10 mouse cellular contexts compared by ENCODE assay signal in the genomic region with DNA sequence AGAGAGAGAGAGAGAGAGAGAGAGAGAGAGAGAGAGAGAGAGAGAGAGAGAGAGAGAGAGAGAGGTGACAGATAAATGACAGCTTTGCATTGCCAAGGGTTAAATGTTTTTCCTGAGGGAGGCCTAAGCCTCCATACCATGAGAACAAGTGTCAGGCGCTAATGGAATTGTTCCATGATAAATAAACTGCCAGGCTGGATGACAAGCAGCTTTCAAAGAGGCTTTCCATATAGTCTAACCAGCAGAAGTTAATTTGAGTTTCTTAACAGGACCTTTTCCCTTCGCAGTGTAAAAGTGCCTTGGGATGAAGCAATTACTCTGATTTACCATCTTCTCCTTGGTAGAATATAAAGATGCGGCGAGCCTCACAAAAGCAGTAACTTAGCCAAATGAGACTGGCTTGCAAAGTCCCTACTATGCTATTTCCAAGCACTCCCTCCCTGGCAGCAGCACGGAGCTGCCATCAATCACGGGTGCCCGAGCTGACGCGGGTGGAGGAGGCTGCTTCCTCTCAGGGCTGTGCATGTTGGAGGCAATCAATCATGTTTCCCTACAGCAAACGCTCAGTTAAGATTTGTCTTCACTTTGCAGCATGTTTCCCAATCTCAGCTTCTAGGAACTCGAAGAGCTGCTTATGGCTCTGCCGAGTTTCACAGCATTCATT.
DNase-seq lines count a peak whose midpoint lies in the region; TF ChIP-seq lines count a peak whose summit lies in the region.
"Had no signal": no experiment of that assay in that cellular context is flagged by ENCODE, and none has a peak within 500 bp of the region (broad histone marks: within the 10 kb centered on the region; RNA-seq: fewer than 3 reads in every experiment).

No protein-coding gene starts in this region.

- peak; percentile 17 to 51 for DNase-seq in lung, adult 18-20 months
- DNase-seq in lung, adult 2 months, result no peak
- DNase-seq in kidney, postnatal 14 days, result peak; percentile 55
- DNase-seq in right cerebral cortex, postnatal 4 days, result peak; percentile 16
- no peak for DNase-seq in spleen, postnatal 36 days (ENCODE audit: low spot score in 2 of 2)
- DNase-seq in cerebellum, postnatal 36 days, result no peak
- no peak for DNase-seq in c-Kit-positive CD71-positive TER-119-positive erythroid progenitor cells, embryonic 14.5 days (ENCODE audit: low spot score)

- TF ChIP-seq POLR2A in lung, adult 2 months (IDR thresholded peaks at IDR 0.05; ENCODE audit: borderline replicate concordance, extremely low read depth, low read depth, low read length), result no peak
- no peak for TF ChIP-seq POLR2A in embryonic fibroblast, embryonic 13.5 days (IDR thresholded peaks at IDR 0.05; ENCODE audit: low read depth, low read length)

- H3K4me1 ChIP-seq in lung, adult 2 months (ENCODE audit: control insufficient read depth, insufficient read depth, low read length), result peaks cover 3% of the 10 kb centered on the region
- peaks cover 22% of the 10 kb centered on the region for H3K4me1 ChIP-seq in embryonic fibroblast, embryonic 13.5 days (ENCODE audit: control insufficient read depth, insufficient read depth, low read length)

- peak overlapping the region; percentile 8; the same call in 1 of the 2 replicates for H3K27ac ChIP-seq in embryonic fibroblast, embryonic 13.5 days (ENCODE audit: insufficient read depth, low read length)
- H3K27ac ChIP-seq: heart, embryonic 15.5 days; macrophage had no signal

- H3K4me3 ChIP-seq in lung, adult 2 months (replicated peaks; ENCODE audit: extremely low read depth, low read depth, low read length), result no peak overlapping the region
- no peak overlapping the region for H3K4me3 ChIP-seq in embryonic fibroblast, embryonic 13.5 days (ENCODE audit: insufficient read depth, low read length)
- H3K4me3 ChIP-seq: heart, embryonic 15.5 days had no signal

- no peak for TF ChIP-seq CTCF in lung, adult 2 months (IDR thresholded peaks at IDR 0.05; ENCODE audit: insufficient read depth, low read length)
- no peak for TF ChIP-seq CTCF in embryonic fibroblast, embryonic 13.5 days (IDR thresholded peaks at IDR 0.05; ENCODE audit: borderline replicate concordance, insufficient read depth, low read length)

- WGBS in lung, adult 2 months, result 22% methylated on average over 12 of the region's 12 CpGs

Comparison
In these comparisons a context has a peak if more than half of its experiments do, and no peak if none do; other contexts are left out.
1. DNase-seq: peak in lung, adult 18-20 months (2 of 2), kidney, postnatal 14 days (single experiment) and right cerebral cortex, postnatal 4 days (single experiment); none in lung, adult 2 months (single experiment), spleen, postnatal 36 days (0 of 2), cerebellum, postnatal 36 days (0 of 2) and c-Kit-positive CD71-positive TER-119-positive erythroid progenitor cells, embryonic 14.5 days (single experiment).